Mouse (Mus musculus) bone marrow macrophage, adult 2 months (primary cell): ENCODE measurements around the gene Ddx17. TPM values are rescaled to one million over a fixed set of nuclear protein-coding genes. Genes with fewer than 3 reads are reported as not detected.

Experiments used
- H3K27ac ChIP-seq: 2 replicates; pipeline ENCODE4 v1.5.1; 2012; ENCODE audit warnings: low read depth, low read length; ENCODE audit not compliant: insufficient read depth
- H3K4me1 ChIP-seq: 2 replicates; pipeline ENCODE4 v1.6.1; 2012; ENCODE audit warnings: low read length; ENCODE audit not compliant: control insufficient read depth, insufficient read depth
- H3K4me3 ChIP-seq: 2 replicates; pipeline ENCODE4 v1.5.1; 2012; ENCODE audit warnings: mild to moderate bottlenecking, low read length, moderate library complexity; ENCODE audit not compliant: insufficient read depth
- CTCF ChIP-seq: IDR thresholded peaks from 2 replicates; pipeline ENCODE4 v1.5.1; 2012; ENCODE audit warnings: low read depth, mild to moderate bottlenecking, low read length, moderate library complexity
- POLR2A ChIP-seq: IDR thresholded peaks from 2 replicates; pipeline ENCODE4 v1.6.1; 2012; ENCODE audit warnings: mild to moderate bottlenecking, low read depth, low read length, borderline replicate concordance
- polyA plus RNA-seq: library from polyadenylated mRNA; stranded (reverse); fragments of >200 nt; gene quantifications from 2 replicates; pipeline ENCODE4 v1.2.4, GENCODE M21; 2012; ENCODE audit not compliant: missing spikeins, insufficient read depth, insufficient read length

Gene Ddx17
- polyA plus RNA-seq, 1 experiment, result 212 TPM

DNA sequence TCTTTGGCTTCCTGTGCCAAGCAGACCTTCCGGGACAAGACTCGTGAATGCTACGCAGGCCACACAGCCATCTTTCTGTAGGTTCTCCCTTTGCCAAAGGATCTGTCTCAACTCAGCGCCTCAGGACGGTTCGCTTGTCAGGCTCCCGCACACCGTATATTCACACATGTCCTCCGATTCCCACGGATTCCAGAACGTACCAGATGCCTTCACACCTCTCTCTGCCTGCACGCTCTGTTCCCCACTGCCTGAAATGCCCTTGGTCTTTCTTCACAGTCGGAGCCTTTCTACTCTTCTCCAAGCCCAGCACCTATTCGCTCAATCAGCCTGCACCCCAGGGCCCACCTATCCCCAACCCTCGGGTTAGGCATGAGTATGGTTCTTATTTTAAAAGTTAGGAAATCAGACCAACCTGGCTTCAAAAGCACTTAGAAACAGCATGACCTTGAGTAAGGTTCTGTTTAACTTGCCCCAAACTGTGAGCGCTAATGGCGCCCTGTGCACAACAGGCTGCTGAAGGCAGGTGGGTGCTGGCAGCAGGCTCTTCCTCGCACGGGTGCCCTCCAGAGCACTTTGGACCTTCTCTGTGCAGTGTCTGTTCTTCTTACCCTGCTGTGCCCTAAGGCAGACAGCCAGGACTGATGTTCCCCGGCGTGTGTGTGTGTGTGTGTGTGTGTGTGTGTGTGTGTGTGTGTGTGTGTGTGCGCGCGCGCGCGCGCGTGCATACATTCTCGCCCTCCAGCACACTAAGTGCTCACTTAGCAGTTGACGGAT is 39.3 kb downstream of the Ddx17 start:
- TF ChIP-seq CTCF (no peak), POLR2A (no peak)
- Histone ChIP-seq H3K4me1 (no peaks in the 10 kb centered on the region), H3K4me3 (no peak overlapping the region), H3K27ac (no peak overlapping the region)

DNA sequence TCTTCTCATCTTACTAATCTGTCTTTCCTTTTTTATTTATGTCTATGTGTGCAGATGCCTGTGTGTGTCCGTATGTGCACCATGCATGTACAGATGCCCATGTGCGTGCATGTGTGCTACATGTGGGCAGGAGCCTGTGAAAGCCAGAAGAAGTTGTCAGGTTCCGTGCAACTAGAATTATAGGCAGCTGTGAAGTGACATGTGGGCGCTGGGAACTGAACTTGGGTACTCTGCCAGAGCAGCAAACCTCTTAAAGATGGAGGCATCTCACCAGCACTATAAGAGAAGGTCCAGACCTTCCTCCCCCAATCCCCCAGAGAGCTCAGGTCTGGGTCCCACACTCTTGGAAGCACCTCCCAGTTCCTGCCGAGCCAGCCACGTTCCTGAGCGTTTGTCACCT is 40.1 kb downstream of the Ddx17 start:
- Histone ChIP-seq H3K4me1 (no peaks in the 10 kb centered on the region), H3K4me3 (no peak overlapping the region), H3K27ac (no peak overlapping the region)
- TF ChIP-seq CTCF (no peak), POLR2A (no peak)

DNA sequence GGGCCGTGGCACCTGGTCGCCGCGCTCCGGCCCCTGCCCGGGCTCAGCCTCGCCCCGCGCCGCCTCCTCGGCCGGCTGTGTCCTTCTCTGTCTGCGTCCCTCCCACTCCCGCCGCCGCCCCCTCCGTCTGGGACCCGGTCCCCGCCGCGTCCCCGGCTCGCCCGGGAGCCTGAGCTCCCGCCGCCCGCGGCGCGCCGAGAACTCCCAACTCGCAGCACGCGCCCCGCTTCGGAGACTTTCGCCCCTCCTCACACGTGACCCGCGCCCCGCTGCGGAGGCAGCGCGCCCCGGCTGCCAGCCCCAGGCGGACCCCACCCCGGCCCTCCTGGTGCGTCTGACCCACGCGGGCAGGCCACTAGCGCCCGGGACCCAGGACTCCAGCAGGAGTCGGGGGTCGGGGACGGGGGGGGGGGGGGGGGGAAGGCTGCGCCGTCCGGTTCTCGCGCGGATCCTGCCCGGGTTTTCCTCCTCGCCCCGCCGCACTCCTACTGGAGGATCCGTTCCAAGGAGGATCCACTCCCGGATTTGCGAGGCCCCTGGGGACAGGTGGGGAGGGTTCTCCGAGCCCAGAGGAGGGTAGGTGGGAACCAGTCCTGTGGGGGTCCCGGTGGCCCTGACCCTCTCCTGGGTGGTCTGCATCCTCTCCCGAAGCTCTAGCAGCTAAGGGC is 40.8 kb downstream of the Ddx17 start:
- H3K4me3 ChIP-seq, result peak overlapping the region; percentile 18; the same call in 1 of the 2 replicates
- TF ChIP-seq POLR2A, result no peak
- TF ChIP-seq CTCF, result no peak
- no peak overlapping the region for H3K27ac ChIP-seq
- H3K4me1 ChIP-seq, result no peaks in the 10 kb centered on the region

DNA sequence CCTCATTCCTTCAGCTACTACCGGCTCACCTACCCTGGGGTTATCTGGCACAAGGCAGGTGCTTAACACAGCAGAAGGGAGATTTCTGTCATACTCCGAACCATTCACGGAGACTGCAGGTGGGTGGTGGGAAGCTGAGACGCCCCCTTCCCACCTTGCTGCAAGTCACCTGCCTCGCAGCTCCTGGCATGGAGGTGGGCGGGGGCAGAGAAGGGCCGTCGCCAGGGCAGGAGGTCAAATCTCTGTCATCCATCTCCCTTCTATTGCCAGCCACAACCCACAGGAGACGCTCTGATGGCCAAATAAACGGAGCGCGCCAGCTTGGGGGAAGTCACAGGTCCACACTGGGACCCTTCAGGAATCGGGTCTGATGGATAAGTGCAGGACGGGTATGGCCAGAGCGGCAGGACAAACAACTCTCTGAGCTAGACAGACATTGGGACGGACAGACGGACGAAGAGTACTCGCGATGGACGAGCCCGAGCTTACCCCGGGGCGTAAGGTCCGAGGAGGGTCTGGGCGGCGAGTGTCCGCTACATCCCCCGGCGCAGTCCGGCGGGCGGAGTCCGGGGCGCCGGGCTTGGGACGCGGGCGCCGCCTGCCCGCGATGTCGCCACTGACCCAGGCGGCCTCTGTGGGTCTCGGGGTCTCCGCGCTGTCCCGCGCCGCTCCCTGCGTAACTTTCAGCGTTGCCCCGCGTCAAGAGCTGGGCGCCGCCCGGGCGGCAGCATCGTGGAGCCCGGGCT is 41.7 kb downstream of the Ddx17 start, which contains the start of gene Kcnj4:
Kcnj4 (minus strand) TSS at position 535 of the 746 bp plus-strand sequence.
- Histone ChIP-seq H3K4me1 (no peaks in the 10 kb centered on the region), H3K27ac (no peak within 1 kb of the TSS), H3K4me3 (peak within 1 kb of the TSS; percentile 18; the same call in 1 of the 2 replicates)
- TF ChIP-seq POLR2A (no peak), CTCF (no peak)

DNA sequence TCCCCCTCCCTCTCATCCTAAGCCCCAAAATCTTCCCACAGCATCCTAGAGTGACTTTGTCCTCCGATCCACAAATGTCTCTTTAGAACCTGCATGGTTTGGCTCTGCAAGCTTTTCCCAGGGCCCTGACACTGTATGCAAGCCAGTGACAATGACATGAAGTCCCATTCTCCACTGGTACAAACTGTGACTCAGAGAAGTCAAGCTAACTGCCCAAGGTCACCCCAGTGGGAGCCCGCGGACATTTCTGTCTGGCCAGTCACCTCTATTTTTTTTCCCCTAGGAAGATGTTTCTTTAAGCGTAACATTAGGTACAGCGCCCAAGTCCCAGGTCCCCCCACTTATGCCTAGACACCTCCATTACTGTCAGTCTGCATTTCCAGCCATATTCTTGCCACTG is 43.1 kb downstream of the Ddx17 start:
- TF ChIP-seq POLR2A, result no peak
- no peak for TF ChIP-seq CTCF
- H3K4me3 ChIP-seq, result no peak overlapping the region
- no peaks in the 10 kb centered on the region for H3K4me1 ChIP-seq
- H3K27ac ChIP-seq, result no peak overlapping the region

DNA sequence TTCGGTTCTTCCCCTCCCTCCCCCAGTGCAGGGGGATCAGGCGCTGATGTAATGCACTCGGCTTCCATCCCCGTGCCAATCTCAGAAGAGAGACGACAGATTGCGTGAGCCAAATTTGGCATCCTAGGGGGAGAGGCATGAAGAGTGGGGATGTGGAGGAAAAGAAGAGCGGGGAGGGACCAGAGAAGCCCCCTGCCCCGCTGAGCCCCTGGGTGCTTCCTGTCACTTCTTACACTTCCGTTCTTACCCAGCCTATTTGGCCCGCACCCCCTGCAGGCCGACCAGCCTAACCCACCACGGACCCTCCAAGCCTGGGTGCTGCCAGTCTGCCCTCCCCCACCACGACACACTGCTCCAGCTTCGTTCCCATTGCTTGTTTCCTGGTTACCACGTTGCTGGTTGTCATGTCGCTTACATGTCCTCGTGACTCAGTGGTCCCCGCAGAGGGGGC is 43.6 kb downstream of the Ddx17 start:
- H3K4me3 ChIP-seq, result no peak overlapping the region
- H3K27ac ChIP-seq, result no peak overlapping the region
- no peaks in the 10 kb centered on the region for H3K4me1 ChIP-seq
- no peak for TF ChIP-seq POLR2A
- no peak for TF ChIP-seq CTCF

DNA sequence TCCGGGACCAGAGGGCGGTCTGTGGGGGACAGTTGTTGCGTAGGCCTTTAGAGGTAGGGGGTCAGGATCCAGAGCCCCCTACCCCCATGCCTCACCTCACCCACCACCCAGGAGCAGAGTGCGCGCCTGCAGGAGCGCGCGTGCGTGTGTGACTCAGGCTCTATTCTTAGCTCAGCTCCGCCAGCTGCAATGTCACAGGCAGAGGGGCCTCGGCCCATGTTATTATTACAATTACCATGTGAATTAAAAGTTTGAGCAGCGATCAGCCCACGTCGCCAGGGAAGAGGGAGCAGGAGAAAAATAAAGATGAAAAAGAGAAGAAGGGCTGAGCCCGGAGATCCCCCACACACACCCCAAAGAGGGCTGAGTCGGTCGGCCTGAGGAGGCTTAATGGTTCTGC is 46.4 kb downstream of the Ddx17 start:
- no peak for TF ChIP-seq CTCF
- TF ChIP-seq POLR2A, result no peak

DNA sequence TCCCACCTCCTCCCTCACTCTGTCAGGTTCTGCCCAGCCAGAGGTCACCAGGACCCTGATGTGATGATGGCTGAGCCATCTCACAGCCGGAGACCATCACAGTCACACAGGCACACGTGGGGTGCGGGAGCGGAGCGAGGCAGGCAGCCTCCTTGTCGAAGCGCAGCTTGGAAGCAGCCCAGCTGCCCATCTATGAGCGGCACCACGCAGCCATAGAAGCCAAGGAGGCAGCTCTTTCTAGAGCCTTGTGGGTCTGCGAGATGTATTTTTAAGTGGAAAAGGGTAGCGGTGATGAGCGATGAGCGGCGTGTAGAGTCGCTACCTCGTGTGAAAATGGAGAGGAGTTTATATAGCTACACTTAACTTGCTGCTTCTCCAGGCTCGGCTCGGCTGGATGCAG is 53.0 kb downstream of the Ddx17 start:
- Histone ChIP-seq H3K4me1 (no peaks in the 10 kb centered on the region), H3K4me3 (no peak overlapping the region), H3K27ac (no peak overlapping the region)
- TF ChIP-seq POLR2A (no peak), CTCF (no peak)

More for the DNA sequence above, 46.4 kb downstream of the Ddx17 start:
- no peak overlapping the region for H3K27ac ChIP-seq
- H3K4me1 ChIP-seq, result no peaks in the 10 kb centered on the region
- H3K4me3 ChIP-seq, result no peak overlapping the region

DNA sequence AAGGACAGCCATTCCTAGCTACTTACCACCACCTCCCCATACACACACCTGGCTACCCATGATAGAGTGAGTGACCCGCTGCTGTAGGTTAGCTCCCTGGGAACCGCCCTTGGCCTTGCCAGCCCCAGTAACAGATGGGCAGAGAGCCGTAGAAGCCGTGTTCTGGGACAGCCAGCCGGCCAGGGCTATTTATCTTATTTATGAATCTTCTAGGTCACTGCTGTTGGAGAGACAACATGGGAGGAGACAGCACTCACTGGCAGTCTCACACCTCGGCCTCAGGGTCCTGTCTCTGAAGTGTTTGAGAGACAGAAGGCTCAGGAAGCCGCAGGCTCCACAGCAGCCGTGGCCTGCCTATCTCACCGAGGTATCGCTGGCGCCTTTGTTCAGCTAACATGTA is 57.1 kb downstream of the Ddx17 start:
- H3K27ac ChIP-seq, result no peak overlapping the region
- no peak overlapping the region for H3K4me3 ChIP-seq
- no peaks in the 10 kb centered on the region for H3K4me1 ChIP-seq
- TF ChIP-seq CTCF (no peak), POLR2A (no peak)

DNA sequence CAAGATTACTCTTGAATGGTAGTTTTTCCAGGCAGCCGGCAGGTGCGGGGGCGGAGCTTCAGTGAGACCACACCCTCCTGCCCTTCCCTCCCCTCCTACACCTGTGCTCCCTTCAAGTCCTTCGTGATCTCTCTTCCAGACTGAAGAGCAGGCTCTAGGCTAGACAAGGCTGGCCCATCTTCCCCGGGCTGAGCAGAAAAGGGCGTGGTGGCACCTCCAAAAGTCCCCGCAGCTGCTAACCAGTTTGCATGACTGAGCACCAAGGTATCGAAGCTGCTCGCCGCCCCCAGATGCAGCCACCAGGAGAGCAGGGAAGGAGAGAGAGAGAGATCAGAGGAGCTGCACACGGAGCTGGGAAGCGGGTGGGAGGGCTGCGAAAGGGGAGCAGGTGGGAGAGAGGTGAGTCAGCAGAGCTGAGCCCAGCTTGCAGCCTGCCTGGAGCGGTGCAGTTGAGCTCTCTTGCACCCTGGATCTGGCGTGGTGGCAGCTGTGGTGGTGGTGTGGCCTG is 65.3 kb downstream of the Ddx17 start:
- no peak overlapping the region for H3K4me3 ChIP-seq
- TF ChIP-seq POLR2A (no peak), CTCF (no peak)
- H3K27ac ChIP-seq, result no peak overlapping the region
- H3K4me1 ChIP-seq, result no peaks in the 10 kb centered on the region

Other genes starting within 250 kb of the Ddx17 start
- 4.5 and 5.5 TPM in 2 replicates for gene Pla2g6, start 218.4 kb downstream of the Ddx17 start, polyA plus RNA-seq
- 0.90 and 1.5 TPM in 2 replicates for gene Maff, start 200.1 kb downstream of the Ddx17 start, polyA plus RNA-seq
- gene Tmem184b, start 143.2 kb downstream of the Ddx17 start, polyA plus RNA-seq, result 48.1 and 51.2 TPM in 2 replicates
- gene Csnk1e, start 91.2 kb downstream of the Ddx17 start, polyA plus RNA-seq, result 60.7 and 61.8 TPM in 2 replicates
- not detected in 2 replicates for gene Kcnj4, start 41.5 kb downstream of the Ddx17 start, polyA plus RNA-seq
- not detected in 2 replicates for gene Kdelr3, start 30.3 kb downstream of the Ddx17 start, polyA plus RNA-seq
- gene Dmc1, start 58.4 kb upstream of the Ddx17 start, polyA plus RNA-seq, result 0.86 TPM in 1 of 2 replicates, not detected in the other
- gene Fam227a, start 112.2 kb upstream of the Ddx17 start, polyA plus RNA-seq, result 2.2 and 2.6 TPM in 2 replicates
- 12.5 and 14.7 TPM in 2 replicates for gene Cby1, start 112.5 kb upstream of the Ddx17 start, polyA plus RNA-seq
- gene Tomm22, start 124.1 kb upstream of the Ddx17 start, polyA plus RNA-seq, result 129 and 135 TPM in 2 replicates
- 20.2 and 21.0 TPM in 2 replicates for gene Josd1, start 141.2 kb upstream of the Ddx17 start, polyA plus RNA-seq
- 27.1 and 32.7 TPM in 2 replicates for gene Gtpbp1, start 144.1 kb upstream of the Ddx17 start, polyA plus RNA-seq
- 57.1 and 63.2 TPM in 2 replicates for gene Sun2, start 195.8 kb upstream of the Ddx17 start, polyA plus RNA-seq
- gene Dnal4, start 231.1 kb upstream of the Ddx17 start, polyA plus RNA-seq, result 23.9 and 26.0 TPM in 2 replicates